Comparison of ENCODE assay signal across 22 mouse cellular contexts in the genomic region with DNA sequence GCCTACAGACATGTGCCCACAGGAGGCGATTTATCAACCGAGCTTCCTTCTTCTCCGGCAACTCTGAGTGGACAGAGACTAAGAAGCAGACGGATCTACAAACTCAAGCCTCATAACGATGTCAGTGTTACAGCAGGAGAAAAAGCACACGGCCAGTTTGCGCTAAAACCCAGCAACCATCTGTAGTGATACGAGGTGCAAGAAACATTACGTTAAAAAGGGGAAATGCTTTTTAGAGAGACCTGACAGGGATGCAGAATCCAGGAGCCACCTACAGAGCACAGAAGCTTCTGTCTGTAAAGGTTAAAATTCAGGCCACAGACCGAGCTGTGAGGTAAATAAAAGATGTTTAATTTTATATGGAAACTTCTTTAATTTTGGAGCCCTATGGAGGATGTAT. TPM values are rescaled to one million over a fixed set of nuclear protein-coding genes. Genes with fewer than 3 reads are reported as not detected.
"Had no signal": no experiment of that assay in that cellular context is flagged by ENCODE, and none has a peak within 500 bp of the region (broad histone marks: within the 10 kb centered on the region; RNA-seq: fewer than 3 reads in every experiment).

No protein-coding gene starts in this region.

- H3K9me3 ChIP-seq: liver, embryonic 15.5 days; lung, embryonic 15.5 days; megakaryocyte, embryonic 14.5 days; midbrain, embryonic 12.5 days; neural tube, embryonic 13.5 days; neural tube, embryonic 15.5 days had no signal

- H3K4me2 ChIP-seq: liver, embryonic 15.5 days; lung, embryonic 15.5 days; midbrain, embryonic 12.5 days; neural tube, embryonic 13.5 days; neural tube, embryonic 15.5 days had no signal

- H3K4me3 ChIP-seq: liver, embryonic 15.5 days; lung, embryonic 15.5 days; megakaryocyte, embryonic 14.5 days; midbrain, embryonic 12.5 days; myocyte; neural tube, embryonic 13.5 days; neural tube, embryonic 15.5 days had no signal

- H3K9ac ChIP-seq: liver, embryonic 15.5 days; liver, postnatal 0 days; lung, embryonic 15.5 days; midbrain, embryonic 12.5 days; neural tube, embryonic 13.5 days; neural tube, embryonic 15.5 days had no signal

- H3K27ac ChIP-seq: liver, embryonic 15.5 days; lung, embryonic 15.5 days; macrophage; midbrain, embryonic 12.5 days; neural tube, embryonic 13.5 days; neural tube, embryonic 15.5 days had no signal

- H3K36me3 ChIP-seq: liver, embryonic 15.5 days; lung, embryonic 15.5 days; midbrain, embryonic 12.5 days; neural tube, embryonic 13.5 days; neural tube, embryonic 15.5 days had no signal

- ATAC-seq: liver, postnatal 0 days; lung, postnatal 0 days; midbrain, embryonic 16.5 days had no signal

- H3K27me3 ChIP-seq: liver, embryonic 15.5 days; lung, embryonic 15.5 days; midbrain, embryonic 12.5 days; neural tube, embryonic 13.5 days; neural tube, embryonic 15.5 days had no signal

- H3K4me1 ChIP-seq: liver, embryonic 15.5 days; lung, embryonic 15.5 days had no signal

- DNase-seq: liver, postnatal 0 days; lung, adult 2 months; lung, postnatal 14 days; lung, postnatal 36 days; midbrain, embryonic 14.5 days; retina, postnatal 1 day; right cerebral cortex, postnatal 25 days; right cerebral cortex, postnatal 4 days; spleen, adult 18-20 months; thymus, adult 2 months; thymus, postnatal 25 days had no signal

RNA-seq across cellular contexts. Expression of gene A930002H24Rik, which starts 57.2 kb away (rescaled TPM):
- polyA plus RNA-seq: macrophage; small intestine, adult 2 months; thymus, adult 2 months had no signal
